Mouse (Mus musculus) megakaryocyte, embryonic 14.5 days (primary cell): ENCODE measurements around the gene Arl4d.
"Not testable (repeated sequence)": the region's sequence is repeated elsewhere in the genome, so short reads cannot be mapped to it uniquely, and the experiment has no call there.

Experiments
- FLI1 ChIP-seq: IDR thresholded peaks from 2 replicates; pipeline ENCODE4 v1.6.1; 2012; ENCODE audit warnings: low read length, inconsistent platforms, mixed read lengths
- GATA1 ChIP-seq: IDR thresholded peaks from 3 replicates; pipeline ENCODE4 v1.6.1; 2012; ENCODE audit warnings: mixed read lengths, low read length, inconsistent platforms, borderline replicate concordance

GRCm38 (mm10) chr11:101640857-101641709 is 24.3 kb upstream of the Arl4d start:
- TF ChIP-seq GATA1, FLI1: not testable (repeated sequence)
